Mouse (Mus musculus) lung, embryonic 16.5 days (tissue): ENCODE measurements around the gene Gipc1. TPM values are rescaled to one million over a fixed set of nuclear protein-coding genes. Genes with fewer than 3 reads are reported as not detected.

Experiments used
- ATAC-seq: fragments of 200-750 bp; cut with Nextera tagmentation; 2 replicates; pipeline ENCODE4 v1.8.0; 2017; ENCODE audit warnings: low read depth, mild to moderate bottlenecking, moderate library complexity
- H3K27ac ChIP-seq: fragments of 300-500 bp; sonication (generic); 2 replicates; pipeline ENCODE4 v1.5.1; 2014; ENCODE audit warnings: mild to moderate bottlenecking, control low read depth, low read length
- H3K27me3 ChIP-seq: fragments of 300-500 bp; sonication (generic); 2 replicates; pipeline ENCODE4 v1.6.1; 2014; ENCODE audit warnings: low read depth, low read length, mixed read lengths; ENCODE audit not compliant: control insufficient read depth, insufficient read depth
- H3K36me3 ChIP-seq: fragments of 300-500 bp; sonication (generic); 2 replicates; pipeline ENCODE4 v1.6.1; 2014; ENCODE audit warnings: low read length; ENCODE audit not compliant: control insufficient read depth, insufficient read depth
- H3K4me1 ChIP-seq: fragments of 300-500 bp; sonication (generic); replicated peaks from 2 replicates; pipeline ENCODE4 v1.6.1; 2014; ENCODE audit warnings: low read length, mixed read lengths; ENCODE audit not compliant: control insufficient read depth, insufficient read depth
- H3K4me2 ChIP-seq: fragments of 300-500 bp; sonication (generic); 2 replicates; pipeline ENCODE4 v1.6.1; 2014; ENCODE audit warnings: low read depth, low read length, control low read depth
- H3K4me3 ChIP-seq: fragments of 300-500 bp; sonication (generic); 2 replicates; pipeline ENCODE4 v1.5.1; 2014; ENCODE audit warnings: mild to moderate bottlenecking, low read length, control low read depth
- H3K9ac ChIP-seq: fragments of 300-500 bp; sonication (generic); 2 replicates; pipeline ENCODE4 v1.6.1; 2014; ENCODE audit warnings: low read length, control low read depth
- H3K9me3 ChIP-seq: fragments of 300-500 bp; sonication (generic); 2 replicates; pipeline ENCODE4 v1.6.1; 2016; ENCODE audit warnings: low read length; ENCODE audit not compliant: control insufficient read depth
- WGBS: fragments of 180-500 bp; shearing (Covaris S2); extraction: QIAGEN DNeasy Blood & Tissue Kit; methylation state at CpG from one replicate; pipeline ENCODE4 v1.1.7; 2014; 5-methylcytosine and 5-hydroxymethylcytosine counted together
- polyA plus RNA-seq: library from polyadenylated mRNA; unstranded; fragments of >200 nt; fragmentation: Nextera tagmentation; extraction: Ambion mirVana; gene quantifications from 2 replicates; pipeline ENCODE4 v1.2.1, GENCODE M21; 2015

Gipc1 gene
- polyA plus RNA-seq, 1 experiment from 2014 or later = 190 TPM

DNA sequence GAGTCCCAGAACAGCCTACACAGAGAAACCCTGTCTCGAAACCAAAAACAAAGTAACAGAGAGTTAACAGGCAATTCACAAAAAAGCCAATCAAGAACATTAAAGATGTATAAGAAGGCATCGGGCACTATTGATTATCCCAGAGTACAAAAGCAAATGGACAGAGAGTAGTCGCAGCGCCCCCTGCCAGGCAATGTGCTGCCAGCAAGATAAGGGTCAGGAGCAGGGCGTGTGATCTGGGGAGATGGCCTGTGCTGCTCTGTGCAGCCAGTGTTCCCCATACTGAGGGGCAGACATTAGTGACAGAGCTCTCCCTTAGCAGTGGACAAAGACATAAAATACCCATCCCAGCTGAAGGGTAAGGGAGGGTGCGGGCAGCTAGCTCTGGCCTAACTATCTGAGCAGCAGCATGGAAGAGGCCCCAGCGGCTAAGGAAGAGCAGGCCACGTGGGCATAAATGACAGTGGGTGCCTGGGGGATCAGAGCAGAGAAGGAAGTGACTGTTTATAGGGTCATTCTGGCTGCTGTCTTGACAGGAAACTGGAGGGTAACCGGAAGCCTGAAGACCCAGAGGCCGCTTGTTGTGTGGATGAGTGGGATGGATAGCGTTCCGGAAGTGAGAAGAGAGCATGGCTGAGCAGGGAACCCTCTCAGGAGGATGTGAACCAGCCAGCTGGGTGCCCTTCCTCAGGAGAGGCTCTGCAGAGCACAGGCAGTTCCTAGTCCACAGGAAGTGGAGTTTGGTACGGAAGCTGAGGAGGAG, 4.2 kb downstream of the Gipc1 start:
- ATAC-seq = peak; percentile 12; the same call in 1 of the 2 replicates

DNA sequence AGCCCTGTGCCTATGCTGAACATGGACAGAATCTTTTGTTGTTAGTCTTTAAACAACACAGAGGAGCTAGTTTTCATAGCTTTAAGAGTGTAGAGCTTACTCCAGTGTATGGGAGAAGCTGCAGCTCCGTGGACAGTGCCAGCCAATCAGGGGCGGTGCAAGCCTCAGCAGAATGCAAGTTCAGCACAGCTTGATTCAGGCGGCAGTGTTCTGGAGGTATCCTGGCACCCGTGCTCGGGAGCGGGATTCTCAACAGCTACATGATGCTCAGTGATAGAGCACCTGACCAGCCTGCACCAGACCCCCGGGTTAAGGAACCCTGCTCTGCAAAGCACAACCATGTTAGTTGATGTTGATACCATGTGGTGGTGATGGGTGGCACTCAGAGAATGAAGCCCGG, 8.1 kb downstream of the Gipc1 start:
- peak overlapping the region; percentile 64 for H3K9ac ChIP-seq
- peak overlapping the region; percentile 40 for H3K4me2 ChIP-seq
- no peaks in the 10 kb centered on the region for H3K9me3 ChIP-seq
- ATAC-seq = no peak
- peak overlapping the region; percentile 21; the same call in 1 of the 2 replicates for H3K27ac ChIP-seq
- no peaks in the 10 kb centered on the region for H3K27me3 ChIP-seq
- H3K4me3 ChIP-seq = no peak overlapping the region; the same call in 1 of the 2 replicates
- peaks cover 48% of the 10 kb centered on the region for H3K4me1 ChIP-seq
- 15% methylated on average over 8 of the region's 8 CpGs for WGBS
- peaks cover 11% of the 10 kb centered on the region for H3K36me3 ChIP-seq

More for the DNA sequence above, 4.2 kb downstream of the Gipc1 start:
- H3K27ac ChIP-seq = peak overlapping the region; percentile 72
- H3K9me3 ChIP-seq = no peaks in the 10 kb centered on the region
- no peak overlapping the region for H3K9ac ChIP-seq
- 65% methylated on average over 13 of the region's 13 CpGs for WGBS
- no peaks in the 10 kb centered on the region for H3K27me3 ChIP-seq
- 0 out of 2 replicates have a peak, but pooled peaks cover 5% of the 10 kb centered on the region for H3K36me3 ChIP-seq
- H3K4me1 ChIP-seq = peaks cover 38% of the 10 kb centered on the region
- no peak overlapping the region for H3K4me3 ChIP-seq
- H3K4me2 ChIP-seq = no peak overlapping the region

DNA sequence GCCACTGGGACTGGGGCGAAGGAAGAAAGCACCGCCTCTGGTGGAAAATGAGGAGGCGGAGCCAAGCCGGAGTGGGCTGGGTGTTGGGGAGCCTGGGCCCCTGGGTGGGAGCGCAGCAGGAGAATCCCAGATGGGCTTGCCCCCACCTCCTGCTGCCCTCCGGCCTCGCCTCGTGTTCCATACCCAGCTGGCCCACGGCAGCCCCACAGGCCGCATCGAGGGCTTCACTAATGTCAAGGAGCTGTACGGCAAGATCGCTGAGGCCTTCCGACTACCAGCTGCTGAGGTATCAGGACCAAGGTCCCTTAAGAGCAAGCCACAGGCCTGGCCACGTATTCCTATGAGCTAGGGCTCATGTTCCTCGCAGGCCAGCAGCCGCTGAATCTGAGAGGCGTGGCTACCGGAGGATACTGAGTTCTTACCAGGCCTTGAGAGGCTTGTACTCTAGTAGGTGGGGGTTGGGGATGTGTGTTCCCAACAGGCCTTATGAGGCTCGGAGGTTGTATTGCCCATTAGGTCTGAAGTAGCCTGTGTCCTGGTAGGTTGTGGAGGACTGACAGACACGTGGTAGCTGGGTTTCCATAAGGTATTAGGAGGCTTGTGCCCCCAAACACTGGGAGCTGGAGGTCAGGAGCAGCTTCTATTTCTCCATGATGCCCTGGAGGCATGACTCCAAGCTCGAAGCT, 8.7 kb downstream of the Gipc1 start:
- Histone ChIP-seq H3K36me3 (peaks cover 11% of the 10 kb centered on the region), H3K9me3 (no peaks in the 10 kb centered on the region), H3K27ac (peak overlapping the region; percentile 21), H3K4me1 (peaks cover 54% of the 10 kb centered on the region), H3K4me2 (peak overlapping the region; percentile 40), H3K4me3 (peak overlapping the region; percentile 31), H3K27me3 (no peaks in the 10 kb centered on the region), H3K9ac (peak overlapping the region; percentile 64)
- 21% methylated on average over 22 of the region's 22 CpGs for WGBS
- 0 out of 2 replicates have a peak, but pooled peaks have one; percentile 3 for ATAC-seq

DNA sequence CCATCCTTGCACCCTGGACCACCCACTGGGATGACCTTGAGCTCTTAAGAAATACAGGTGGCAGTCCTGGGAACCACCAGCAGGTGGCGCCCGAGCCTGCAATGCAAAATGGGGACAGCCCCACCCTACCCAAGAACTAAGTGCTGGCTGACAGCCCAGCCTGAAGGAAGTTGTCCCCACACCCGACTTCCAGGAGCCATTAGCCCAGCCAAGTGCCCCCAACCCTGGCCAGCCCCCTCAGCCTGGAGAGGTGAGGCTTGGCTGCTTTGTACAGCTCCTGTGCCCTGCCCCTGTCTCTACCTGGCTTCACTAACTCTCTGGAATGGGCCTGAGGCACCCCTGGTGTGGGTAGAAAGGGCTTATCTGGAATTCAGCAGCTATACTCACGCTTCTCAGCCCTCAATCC, 9.9 kb downstream of the Gipc1 start:
- Histone ChIP-seq H3K4me3 (no peak overlapping the region), H3K4me2 (peak overlapping the region; percentile 28), H3K9ac (peak overlapping the region; percentile 48), H3K27me3 (no peaks in the 10 kb centered on the region), H3K27ac (peak overlapping the region; percentile 90), H3K4me1 (peaks cover 62% of the 10 kb centered on the region), H3K36me3 (peaks cover 11% of the 10 kb centered on the region), H3K9me3 (no peaks in the 10 kb centered on the region)
- ATAC-seq = peak; percentile 79
- 2% methylated on average over 4 of the region's 4 CpGs for WGBS

DNA sequence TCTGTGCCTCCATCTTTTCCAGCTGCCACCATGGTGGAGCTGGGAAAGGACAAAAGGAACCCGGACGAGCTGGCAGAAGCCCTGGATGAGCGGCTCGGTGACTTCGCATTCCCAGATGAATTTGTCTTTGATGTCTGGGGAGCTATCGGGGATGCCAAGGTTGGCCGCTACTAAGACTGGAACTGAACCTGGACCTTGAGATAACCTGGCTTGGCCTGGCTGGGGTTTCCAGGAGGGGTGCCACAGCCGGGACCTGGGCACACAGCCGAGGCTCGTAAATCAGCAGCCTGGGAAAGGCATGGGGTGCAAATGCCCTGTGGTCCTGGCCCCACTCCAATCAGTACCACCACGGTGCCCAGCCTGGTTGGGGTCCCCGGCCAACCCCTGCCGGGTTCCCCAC, 11.6 kb downstream of the Gipc1 start:
- no peaks in the 10 kb centered on the region for H3K9me3 ChIP-seq
- peaks cover 73% of the 10 kb centered on the region for H3K4me1 ChIP-seq
- WGBS = 82% methylated on average over 13 of the region's 13 CpGs
- peak overlapping the region; percentile 73; the same call in 1 of the 2 replicates for H3K27ac ChIP-seq
- no peak for ATAC-seq
- H3K4me3 ChIP-seq = no peak overlapping the region
- no peak overlapping the region; the same call in 1 of the 2 replicates for H3K9ac ChIP-seq
- peaks cover 9% of the 10 kb centered on the region for H3K36me3 ChIP-seq
- H3K4me2 ChIP-seq = no peak overlapping the region
- H3K27me3 ChIP-seq = no peaks in the 10 kb centered on the region

DNA sequence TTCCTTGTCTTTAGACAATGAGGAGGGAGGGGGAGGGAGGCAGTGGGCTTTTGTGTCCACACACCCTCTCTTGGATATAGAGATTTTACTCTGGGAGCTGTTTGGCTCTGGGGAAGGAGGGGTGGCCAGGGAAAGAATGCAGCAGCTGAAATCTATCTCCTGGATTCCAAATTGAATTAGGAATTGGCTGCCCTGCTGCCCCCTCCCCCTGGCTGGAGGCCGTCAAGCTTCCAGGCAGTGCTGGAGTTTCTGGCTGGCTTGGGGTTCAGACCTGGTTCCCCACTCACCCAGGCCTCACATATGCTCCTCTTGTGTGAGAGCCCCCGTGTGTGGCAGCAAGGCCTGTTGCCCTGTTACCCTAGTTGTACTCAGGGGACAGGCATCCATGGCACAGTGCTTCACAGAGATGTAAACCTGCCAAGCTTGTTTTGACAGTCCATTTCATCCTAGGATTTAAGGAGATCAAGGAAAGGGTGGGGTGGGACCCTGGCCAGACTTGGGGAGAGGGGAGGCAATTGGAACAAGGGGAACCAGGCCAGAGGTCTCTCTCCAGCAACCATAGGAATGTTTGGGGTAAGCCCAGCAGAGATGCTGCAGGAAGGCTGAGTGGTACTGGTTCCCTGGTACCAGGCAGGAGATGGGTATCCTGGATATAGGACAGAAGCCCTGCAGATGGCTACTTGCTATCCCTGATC, 12.6 kb downstream of the Gipc1 start:
- no peak; the same call in 1 of the 2 replicates for ATAC-seq

DNA sequence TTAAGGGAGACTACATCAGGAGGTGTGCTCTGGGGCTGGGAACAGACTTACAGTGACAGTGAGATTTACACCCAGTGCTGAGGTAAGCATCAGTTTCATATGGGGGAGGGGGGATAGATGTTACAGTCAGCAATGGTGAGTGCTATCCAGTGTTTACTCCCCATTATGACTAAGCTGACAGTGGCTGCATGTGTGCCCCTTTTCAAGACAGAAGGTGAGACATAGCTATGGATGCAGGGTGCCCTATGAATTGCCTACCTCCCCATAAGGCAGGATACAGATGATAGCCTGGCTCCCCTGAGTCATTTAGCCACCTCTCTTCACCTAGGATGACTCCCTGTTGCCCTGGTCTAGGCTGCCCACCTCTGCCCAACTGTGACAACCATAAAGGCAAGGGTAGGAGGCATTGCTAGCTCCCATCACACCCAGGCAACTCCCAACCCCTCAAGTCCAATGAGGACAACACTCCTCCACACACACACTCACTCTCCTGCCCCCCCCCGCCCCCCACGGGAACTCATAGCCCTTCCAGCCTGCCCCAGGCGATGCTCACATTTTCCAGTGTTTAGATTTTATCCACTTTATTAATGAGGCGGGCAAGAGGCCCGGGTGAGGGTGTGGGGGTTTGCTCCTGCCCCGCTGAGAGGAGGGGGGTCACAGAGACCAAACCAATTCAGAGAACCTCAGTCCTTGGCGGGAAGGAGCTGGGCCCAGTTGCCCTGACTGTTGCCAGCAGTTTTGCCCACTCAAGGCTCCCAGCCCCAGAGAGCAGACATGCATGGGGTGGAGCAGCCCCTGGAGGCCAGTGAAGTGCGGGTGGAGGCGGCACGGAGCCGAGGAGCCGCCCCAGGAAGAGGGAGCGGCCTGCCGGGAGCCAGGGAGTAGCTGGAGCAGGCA, 13.7 kb downstream of the Gipc1 start, which contains the start of gene Ptger1:
Gene Ptger1, plus strand, starts transcription at position 710 of the 897 bp plus-strand sequence.
- peak within 1 kb of the TSS; percentile 43 for H3K4me2 ChIP-seq
- no peaks in the 10 kb centered on the region for H3K9me3 ChIP-seq
- peak within 1 kb of the TSS; percentile 82 for H3K27ac ChIP-seq
- H3K9ac ChIP-seq = peak within 1 kb of the TSS; percentile 61
- H3K4me1 ChIP-seq = peaks cover 59% of the 10 kb centered on the region
- H3K4me3 ChIP-seq = no peak within 1 kb of the TSS
- H3K27me3 ChIP-seq = no peaks in the 10 kb centered on the region
- WGBS = 4% methylated on average over 14 of the region's 14 CpGs
- peaks cover 23% of the 10 kb centered on the region for H3K36me3 ChIP-seq
- ATAC-seq = peak; percentile 75

More for the DNA sequence above, 12.6 kb downstream of the Gipc1 start:
- peaks cover 12% of the 10 kb centered on the region for H3K36me3 ChIP-seq
- H3K9ac ChIP-seq = no peak overlapping the region; the same call in 1 of the 2 replicates
- H3K4me2 ChIP-seq = no peak overlapping the region
- H3K9me3 ChIP-seq = no peaks in the 10 kb centered on the region
- 37% methylated on average over 2 of the region's 2 CpGs for WGBS
- no peaks in the 10 kb centered on the region for H3K27me3 ChIP-seq
- H3K4me3 ChIP-seq = no peak overlapping the region
- peaks cover 71% of the 10 kb centered on the region for H3K4me1 ChIP-seq
- peak overlapping the region; percentile 73 for H3K27ac ChIP-seq

DNA sequence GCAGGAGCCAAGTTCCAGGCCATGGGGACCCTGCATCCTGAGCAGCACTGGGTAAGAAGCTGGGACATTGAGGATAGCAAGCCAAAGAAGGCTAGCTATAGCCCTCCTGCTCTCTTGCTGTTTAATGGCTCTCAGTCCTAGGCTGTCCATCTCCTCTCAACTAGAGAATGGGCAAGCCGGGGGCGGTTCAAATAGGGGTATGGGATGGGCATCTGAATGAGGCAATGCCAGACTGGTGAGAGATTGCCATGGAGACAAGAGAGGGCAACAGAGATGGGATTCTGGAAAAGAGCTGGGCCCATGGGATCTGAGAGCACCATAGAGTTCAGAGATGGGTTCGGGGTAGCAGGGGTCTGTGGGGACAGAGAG, 14.4 kb downstream of the Gipc1 start:
- Histone ChIP-seq H3K27ac (peak overlapping the region; percentile 82), H3K4me2 (peak overlapping the region; percentile 43), H3K36me3 (peaks cover 29% of the 10 kb centered on the region), H3K27me3 (no peaks in the 10 kb centered on the region), H3K4me3 (no peak overlapping the region), H3K9ac (peak overlapping the region; percentile 61), H3K4me1 (peaks cover 53% of the 10 kb centered on the region), H3K9me3 (no peaks in the 10 kb centered on the region)
- no peak for ATAC-seq
- WGBS = 89% methylated on average over 3 of the region's 3 CpGs
